Mouse (Mus musculus): Measurements from ENCODE around the gene Eef1a1. TPM values are rescaled to one million over a fixed set of nuclear protein-coding genes. Genes with fewer than 3 reads are reported as not detected.

Gene Eef1a1
- polyA plus RNA-seq, 1 experiment from 2014 or later: 4,691 TPM

GRCm38 (mm10) chr9:78475873-78476272, 13.1 kb downstream of the Eef1a1 start:
- 87% methylated on average over 4 of the region's 4 CpGs for WGBS
- no peak overlapping the region for H3K27ac ChIP-seq (ENCODE audit: low read depth, low read length)
- H3K4me3 ChIP-seq (ENCODE audit: low read depth, low read length): no peak overlapping the region
- H3K4me2 ChIP-seq (replicated peaks; ENCODE audit: low read depth, low read length): no peak overlapping the region
- peak; percentile 41 for DNase-seq (ENCODE audit: low spot score)
- ATAC-seq (ENCODE audit: low FRiP score): no peak
- H3K9ac ChIP-seq (ENCODE audit: low read depth, low read length): no peak overlapping the region
- no peaks in the 10 kb centered on the region for H3K27me3 ChIP-seq (ENCODE audit: control insufficient read depth, insufficient read depth, low read length)
- peaks cover 4% of the 10 kb centered on the region for H3K36me3 ChIP-seq (ENCODE audit: control insufficient read depth, insufficient read depth, low read length)
- H3K9me3 ChIP-seq (ENCODE audit: control insufficient read depth, low read length): no peaks in the 10 kb centered on the region
- H3K4me1 ChIP-seq (replicated peaks; ENCODE audit: control insufficient read depth, insufficient read depth, low read length): no peaks in the 10 kb centered on the region

GRCm38 (mm10) chr9:78475383-78475780, 13.6 kb downstream of the Eef1a1 start:
- Histone ChIP-seq H3K27me3 (ENCODE audit: control insufficient read depth, insufficient read depth, low read length) (no peaks in the 10 kb centered on the region), H3K36me3 (ENCODE audit: control insufficient read depth, insufficient read depth, low read length) (peaks cover 8% of the 10 kb centered on the region), H3K27ac (ENCODE audit: low read depth, low read length) (no peak overlapping the region), H3K4me1 (replicated peaks; ENCODE audit: control insufficient read depth, insufficient read depth, low read length) (no peaks in the 10 kb centered on the region), H3K4me3 (ENCODE audit: low read depth, low read length) (no peak overlapping the region), H3K9ac (ENCODE audit: low read depth, low read length) (no peak overlapping the region), H3K9me3 (ENCODE audit: control insufficient read depth, low read length) (no peaks in the 10 kb centered on the region), H3K4me2 (replicated peaks; ENCODE audit: low read depth, low read length) (no peak overlapping the region)
- WGBS: 92% methylated on average over 2 of the region's 2 CpGs
- DNase-seq (ENCODE audit: low spot score): no peak
- no peak for ATAC-seq (ENCODE audit: low FRiP score)

- H3K4me3 ChIP-seq (ENCODE audit: low read depth, low read length): no peak overlapping the region
- H3K27me3 ChIP-seq (ENCODE audit: control insufficient read depth, insufficient read depth, low read length): no peaks in the 10 kb centered on the region
- ATAC-seq (ENCODE audit: low FRiP score) (no peak), DNase-seq (ENCODE audit: low spot score) (no peak)
- no peak overlapping the region for H3K9ac ChIP-seq (ENCODE audit: low read depth, low read length)
- H3K4me2 ChIP-seq (replicated peaks; ENCODE audit: low read depth, low read length): no peak overlapping the region
- H3K27ac ChIP-seq (ENCODE audit: low read depth, low read length): no peak overlapping the region
- no peaks in the 10 kb centered on the region for H3K9me3 ChIP-seq (ENCODE audit: control insufficient read depth, low read length)
- WGBS: 91% methylated on average over 5 of the region's 5 CpGs
- peaks cover 8% of the 10 kb centered on the region for H3K36me3 ChIP-seq (ENCODE audit: control insufficient read depth, insufficient read depth, low read length)
- H3K4me1 ChIP-seq (replicated peaks; ENCODE audit: control insufficient read depth, insufficient read depth, low read length): no peaks in the 10 kb centered on the region
Measured at GRCm38 (mm10) chr9:78474771-78475382, 14.1 kb downstream of the Eef1a1 start.

GRCm38 (mm10) chr9:78474270-78474669, 14.7 kb downstream of the Eef1a1 start:
- Histone ChIP-seq H3K4me3 (ENCODE audit: low read depth, low read length) (no peak overlapping the region), H3K4me1 (replicated peaks; ENCODE audit: control insufficient read depth, insufficient read depth, low read length) (no peaks in the 10 kb centered on the region), H3K27ac (ENCODE audit: low read depth, low read length) (no peak overlapping the region), H3K9me3 (ENCODE audit: control insufficient read depth, low read length) (no peaks in the 10 kb centered on the region), H3K27me3 (ENCODE audit: control insufficient read depth, insufficient read depth, low read length) (no peaks in the 10 kb centered on the region), H3K9ac (ENCODE audit: low read depth, low read length) (no peak overlapping the region), H3K4me2 (replicated peaks; ENCODE audit: low read depth, low read length) (no peak overlapping the region), H3K36me3 (ENCODE audit: control insufficient read depth, insufficient read depth, low read length) (peaks cover 8% of the 10 kb centered on the region)
- WGBS: 82% methylated on average over 2 of the region's 2 CpGs
- DNase-seq (ENCODE audit: low spot score) (no peak), ATAC-seq (ENCODE audit: low FRiP score) (no peak)

GRCm38 (mm10) chr9:78473588-78473987, 15.4 kb downstream of the Eef1a1 start:
- no peaks in the 10 kb centered on the region for H3K27me3 ChIP-seq (ENCODE audit: control insufficient read depth, insufficient read depth, low read length)
- peaks cover 8% of the 10 kb centered on the region for H3K36me3 ChIP-seq (ENCODE audit: control insufficient read depth, insufficient read depth, low read length)
- no peak overlapping the region for H3K27ac ChIP-seq (ENCODE audit: low read depth, low read length)
- no peak overlapping the region for H3K4me2 ChIP-seq (replicated peaks; ENCODE audit: low read depth, low read length)
- no peak overlapping the region for H3K9ac ChIP-seq (ENCODE audit: low read depth, low read length)
- DNase-seq (ENCODE audit: low spot score) (no peak), ATAC-seq (ENCODE audit: low FRiP score) (no peak)
- 89% methylated on average over 8 of the region's 8 CpGs for WGBS
- H3K4me3 ChIP-seq (ENCODE audit: low read depth, low read length): no peak overlapping the region
- no peaks in the 10 kb centered on the region for H3K4me1 ChIP-seq (replicated peaks; ENCODE audit: control insufficient read depth, insufficient read depth, low read length)
- H3K9me3 ChIP-seq (ENCODE audit: control insufficient read depth, low read length): no peaks in the 10 kb centered on the region

GRCm38 (mm10) chr9:78465725-78466124, 23.2 kb downstream of the Eef1a1 start:
- DNase-seq (ENCODE audit: low spot score) (no peak), ATAC-seq (ENCODE audit: low FRiP score) (no peak)
- Histone ChIP-seq H3K36me3 (ENCODE audit: control insufficient read depth, insufficient read depth, low read length) (peaks cover 11% of the 10 kb centered on the region; the same call in 1 of the 2 replicates), H3K4me2 (replicated peaks; ENCODE audit: low read depth, low read length) (no peak overlapping the region), H3K9ac (ENCODE audit: low read depth, low read length) (no peak overlapping the region), H3K27me3 (ENCODE audit: control insufficient read depth, insufficient read depth, low read length) (no peaks in the 10 kb centered on the region), H3K4me3 (ENCODE audit: low read depth, low read length) (no peak overlapping the region), H3K9me3 (ENCODE audit: control insufficient read depth, low read length) (no peaks in the 10 kb centered on the region), H3K27ac (ENCODE audit: low read depth, low read length) (no peak overlapping the region), H3K4me1 (replicated peaks; ENCODE audit: control insufficient read depth, insufficient read depth, low read length) (no peaks in the 10 kb centered on the region)
- 91% methylated on average over 3 of the region's 3 CpGs for WGBS

- H3K36me3 ChIP-seq (ENCODE audit: control insufficient read depth, insufficient read depth, low read length): peaks cover 10% of the 10 kb centered on the region; the same call in 1 of the 2 replicates
Measured at GRCm38 (mm10) chr9:78463337-78463736, 25.6 kb downstream of the Eef1a1 start.

GRCm38 (mm10) chr9:78457026-78457425, 31.9 kb downstream of the Eef1a1 start:
- Histone ChIP-seq H3K9me3 (ENCODE audit: control insufficient read depth, low read length) (no peaks in the 10 kb centered on the region), H3K36me3 (ENCODE audit: control insufficient read depth, insufficient read depth, low read length) (peaks cover 8% of the 10 kb centered on the region; the same call in 1 of the 2 replicates), H3K27me3 (ENCODE audit: control insufficient read depth, insufficient read depth, low read length) (no peaks in the 10 kb centered on the region), H3K4me1 (replicated peaks; ENCODE audit: control insufficient read depth, insufficient read depth, low read length) (no peaks in the 10 kb centered on the region), H3K4me2 (replicated peaks; ENCODE audit: low read depth, low read length) (no peak overlapping the region), H3K27ac (ENCODE audit: low read depth, low read length) (no peak overlapping the region), H3K9ac (ENCODE audit: low read depth, low read length) (no peak overlapping the region), H3K4me3 (ENCODE audit: low read depth, low read length) (no peak overlapping the region)
- WGBS: 92% methylated on average over 8 of the region's 8 CpGs
- ATAC-seq (ENCODE audit: low FRiP score): no peak
- DNase-seq (ENCODE audit: low spot score): no peak

More at GRCm38 (mm10) chr9:78463337-78463736, 25.6 kb downstream of the Eef1a1 start:
- H3K27me3 ChIP-seq (ENCODE audit: control insufficient read depth, insufficient read depth, low read length): no peaks in the 10 kb centered on the region
- H3K4me2 ChIP-seq (replicated peaks; ENCODE audit: low read depth, low read length): no peak overlapping the region
- no peak overlapping the region for H3K4me3 ChIP-seq (ENCODE audit: low read depth, low read length)
- DNase-seq (ENCODE audit: low spot score): no peak
- no peaks in the 10 kb centered on the region for H3K9me3 ChIP-seq (ENCODE audit: control insufficient read depth, low read length)
- H3K9ac ChIP-seq (ENCODE audit: low read depth, low read length): no peak overlapping the region
- H3K4me1 ChIP-seq (replicated peaks; ENCODE audit: control insufficient read depth, insufficient read depth, low read length): no peaks in the 10 kb centered on the region
- ATAC-seq (ENCODE audit: low FRiP score): no peak
- no peak overlapping the region for H3K27ac ChIP-seq (ENCODE audit: low read depth, low read length)
- 93% methylated on average over 4 of the region's 4 CpGs for WGBS

- H3K36me3 ChIP-seq (ENCODE audit: control insufficient read depth, insufficient read depth, low read length): 0 out of 2 replicates have a peak, but pooled peaks cover 2% of the 10 kb centered on the region
- 82% methylated on average over 4 of the region's 4 CpGs for WGBS
- no peaks in the 10 kb centered on the region for H3K27me3 ChIP-seq (ENCODE audit: control insufficient read depth, insufficient read depth, low read length)
- no peaks in the 10 kb centered on the region for H3K9me3 ChIP-seq (ENCODE audit: control insufficient read depth, low read length)
- no peak overlapping the region for H3K9ac ChIP-seq (ENCODE audit: low read depth, low read length)
- no peak overlapping the region for H3K4me2 ChIP-seq (replicated peaks; ENCODE audit: low read depth, low read length)
- no peak overlapping the region for H3K4me3 ChIP-seq (ENCODE audit: low read depth, low read length)
- ATAC-seq (ENCODE audit: low FRiP score) (no peak), DNase-seq (ENCODE audit: low spot score) (no peak)
- no peak overlapping the region for H3K27ac ChIP-seq (ENCODE audit: low read depth, low read length)
- no peaks in the 10 kb centered on the region; the same call in 1 of the 2 replicates for H3K4me1 ChIP-seq (replicated peaks; ENCODE audit: control insufficient read depth, insufficient read depth, low read length)
Measured at GRCm38 (mm10) chr9:78451382-78451781, 37.6 kb downstream of the Eef1a1 start.

All from hindbrain, embryonic 11.5 days (tissue).